Mouse (Mus musculus) kidney, adult 9 months (tissue): ENCODE results near the gene Fam149b.

Experiments
- DNase-seq: peaks from one replicate; pipeline ENCODE4 v3.0.0; 2022

Gene Fam149b

GRCm38 (mm10) chr14:20392326-20392725 lies 44.4 kb downstream of the Fam149b start:
- peak; percentile 24 for DNase-seq

GRCm38 (mm10) chr14:20393205-20393913 lies 45.4 kb downstream of the Fam149b start, which contains the start of gene Mrps16:
TSS of gene Mrps16 (minus strand) at chr14:20393634.
- peak; percentile 97 for DNase-seq

- DNase-seq, result no peak
These were observed 49.3 kb downstream of the Fam149b start for GRCm38 (mm10) chr14:20397220-20397619.

- no peak for DNase-seq
These were observed 50.9 kb downstream of the Fam149b start for GRCm38 (mm10) chr14:20398864-20399263.

GRCm38 (mm10) chr14:20400071-20400470 lies 52.1 kb downstream of the Fam149b start:
- DNase-seq, result peak; percentile 58

GRCm38 (mm10) chr14:20422257-20422656 lies 74.3 kb downstream of the Fam149b start:
- DNase-seq, result peak; percentile 14

GRCm38 (mm10) chr14:20423046-20423445 lies 75.1 kb downstream of the Fam149b start:
- DNase-seq, result no peak

- DNase-seq, result no peak
These were observed 80.6 kb downstream of the Fam149b start for GRCm38 (mm10) chr14:20428593-20428992.

- DNase-seq, result peak; percentile 14
These were observed 81.9 kb downstream of the Fam149b start for GRCm38 (mm10) chr14:20429833-20430232.

GRCm38 (mm10) chr14:20431726-20432125 lies 83.8 kb downstream of the Fam149b start:
- DNase-seq, result no peak

GRCm38 (mm10) chr14:20432420-20432819 lies 84.5 kb downstream of the Fam149b start:
- DNase-seq, result no peak
